Mouse (Mus musculus): ENCODE data around the gene Polr2h. TPM values are rescaled to one million over a fixed set of nuclear protein-coding genes. Genes with fewer than 3 reads are reported as not detected.
A peak's percentile ranks its signal among the peaks of the same experiment; 100 is the strongest.

The Polr2h gene
- polyA plus RNA-seq, 1 experiment, result 60.5 TPM

DNA sequence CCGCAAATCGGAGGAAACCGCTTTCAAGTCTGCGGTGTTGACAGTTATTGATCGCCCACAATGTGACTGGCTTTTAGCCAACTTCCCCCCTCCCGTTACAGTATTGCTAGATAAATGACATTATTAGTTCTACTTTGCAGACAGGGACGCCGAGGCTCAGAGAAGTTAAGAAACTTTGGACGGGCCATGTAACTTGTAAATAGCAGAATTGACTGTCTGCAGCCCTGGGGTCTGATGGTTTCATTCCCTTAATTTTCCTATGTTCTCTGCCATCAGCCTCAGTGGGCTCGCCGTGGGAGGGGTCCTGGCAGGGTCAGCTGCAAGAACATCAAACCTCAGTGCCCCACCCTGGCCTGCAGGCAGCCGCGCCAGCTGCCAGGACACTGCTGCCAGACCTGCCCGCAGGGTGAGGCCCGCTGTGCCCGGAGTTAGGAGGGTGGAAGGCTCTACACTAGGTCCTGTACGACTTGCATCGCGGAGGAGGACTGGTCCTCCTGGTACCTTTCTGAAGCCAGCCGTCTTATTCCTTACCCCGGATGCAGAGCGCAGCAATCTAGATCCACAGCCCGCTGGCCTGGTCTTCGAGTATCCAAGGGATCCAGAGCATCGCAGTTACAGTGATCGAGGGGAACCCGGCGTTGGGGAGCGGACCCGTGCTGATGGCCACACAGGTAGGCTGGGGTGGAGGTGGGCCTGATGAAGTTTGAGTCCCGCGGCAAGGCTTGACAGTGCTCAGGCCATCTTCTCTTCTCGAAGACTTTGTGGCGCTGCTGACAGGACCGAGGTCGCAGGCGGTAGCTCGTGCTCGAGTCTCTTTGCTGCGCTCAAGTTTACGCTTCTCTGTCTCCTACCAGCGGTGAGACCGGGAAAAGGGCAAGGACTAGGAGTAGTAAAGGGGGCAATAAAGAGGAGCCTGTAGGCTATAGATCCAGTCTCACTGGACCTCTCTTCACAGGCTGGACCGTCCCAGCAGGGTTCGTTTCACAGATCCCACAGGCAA is 16.6 kb downstream of the Polr2h start, which contains the start of gene Thpo:
Gene Thpo (minus strand): TSS at position 781 of the 1,000 bp plus-strand sequence.
- Histone ChIP-seq H3K4me3 (peak within 1 kb of the TSS; percentile 25), H3K4me2 (ENCODE audit: low read depth) (peak within 1 kb of the TSS; percentile 78), H3K79me2 (ENCODE audit: control insufficient read depth, insufficient read depth) (no peaks in the 10 kb centered on the region), H3ac (ENCODE audit: control insufficient read depth, insufficient read length) (peak within 1 kb of the TSS; percentile 37), H3K36me3 (ENCODE audit: control insufficient read depth, insufficient read depth) (no peaks in the 10 kb centered on the region), H3K27me3 (ENCODE audit: control insufficient read depth, insufficient read depth, insufficient read length) (no peaks in the 10 kb centered on the region)
- TF ChIP-seq MYOG (IDR thresholded peaks at IDR 0.05; ENCODE audit: control insufficient read depth in 1 of 3, insufficient read depth in 1 of 3, insufficient read length in 2 of 3, low read depth in 2 of 3) (peak in 2 of 3 experiments; percentile 64 to 88), MAX (IDR thresholded peaks at IDR 0.05; ENCODE audit: low read depth) (no peak), SRF (IDR thresholded peaks at IDR 0.05; ENCODE audit: control insufficient read depth, insufficient read length, low read depth) (no peak), MYOD1 (IDR thresholded peaks at IDR 0.05; ENCODE audit: control insufficient read depth in 1 of 3, insufficient read length in 2 of 3, low read depth in 2 of 3) (peak in 2 of 3 experiments; percentile 38 to 82), USF1 (IDR thresholded peaks at IDR 0.05; ENCODE audit: low read depth) (no peak), CEBPB (IDR thresholded peaks at IDR 0.05; ENCODE audit: insufficient read depth, poor library complexity, severe bottlenecking) (no peak)

DNA sequence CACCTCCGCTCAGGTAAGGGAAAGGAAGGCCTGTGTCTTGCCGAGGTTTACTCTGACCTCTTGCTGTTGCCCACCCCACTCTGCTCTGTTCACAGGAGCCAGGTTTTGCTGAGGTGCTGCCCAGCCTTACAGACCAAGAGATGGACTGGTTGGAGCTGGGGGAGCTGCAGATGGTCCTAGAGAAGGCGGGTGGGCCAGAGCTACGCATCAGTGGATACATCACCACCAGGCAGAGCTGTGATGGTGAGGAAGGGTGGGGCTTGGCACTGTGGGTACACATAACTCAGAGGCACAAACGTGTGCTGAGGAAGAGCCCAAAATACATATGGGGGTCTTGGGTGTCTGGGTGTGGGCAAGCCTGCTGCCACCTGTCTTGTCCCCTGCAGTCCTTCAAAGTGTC is 18.2 kb downstream of the Polr2h start:
- no peaks in the 10 kb centered on the region for H3K36me3 ChIP-seq (ENCODE audit: control insufficient read depth, insufficient read depth)
- H3K27me3 ChIP-seq (ENCODE audit: control insufficient read depth, insufficient read depth, insufficient read length), result no peaks in the 10 kb centered on the region
- H3K79me2 ChIP-seq (ENCODE audit: control insufficient read depth, insufficient read depth), result no peaks in the 10 kb centered on the region
- TF ChIP-seq POLR2A (IDR thresholded peaks at IDR 0.05; ENCODE audit: insufficient read length, low read depth) (no peak), MAX (IDR thresholded peaks at IDR 0.05; ENCODE audit: low read depth) (no peak), REST (IDR thresholded peaks at IDR 0.05; ENCODE audit: insufficient read depth, insufficient read length) (no peak)
- H3K4me2 ChIP-seq (ENCODE audit: low read depth), result no peak overlapping the region
- no peak overlapping the region for H3K4me3 ChIP-seq
- no peak overlapping the region for H3ac ChIP-seq (ENCODE audit: control insufficient read depth, insufficient read length)

GRCm38 (mm10) chr16:20736168-20736567 is 18.7 kb downstream of the Polr2h start:
- no peak for TF ChIP-seq CEBPB (IDR thresholded peaks at IDR 0.05; ENCODE audit: insufficient read depth, poor library complexity, severe bottlenecking)
- TF ChIP-seq REST (IDR thresholded peaks at IDR 0.05; ENCODE audit: insufficient read depth, insufficient read length), result no peak
- no peak for TF ChIP-seq TCF12 (IDR thresholded peaks at IDR 0.05; ENCODE audit: insufficient read depth, poor library complexity, severe bottlenecking)
- no peak for TF ChIP-seq TCF3 (IDR thresholded peaks at IDR 0.05; ENCODE audit: insufficient read length, low read depth)
- no peak for TF ChIP-seq SRF (IDR thresholded peaks at IDR 0.05; ENCODE audit: control insufficient read depth, insufficient read length, low read depth)
- TF ChIP-seq USF1 (IDR thresholded peaks at IDR 0.05; ENCODE audit: low read depth), result no peak
- no peak for TF ChIP-seq E2F4 (IDR thresholded peaks at IDR 0.05; ENCODE audit: insufficient read depth)
- no peak for TF ChIP-seq MYOG (IDR thresholded peaks at IDR 0.05; ENCODE audit: control insufficient read depth in 1 of 3, insufficient read depth in 1 of 3, insufficient read length in 2 of 3, low read depth in 2 of 3)
- no peak for TF ChIP-seq POLR2AphosphoS2 (IDR thresholded peaks at IDR 0.05; ENCODE audit: insufficient read length, low read depth)
- no peak for TF ChIP-seq POLR2A (IDR thresholded peaks at IDR 0.05; ENCODE audit: insufficient read length, low read depth)
- no peak for TF ChIP-seq MAX (IDR thresholded peaks at IDR 0.05; ENCODE audit: low read depth)
- TF ChIP-seq MYOD1 (IDR thresholded peaks at IDR 0.05; ENCODE audit: control insufficient read depth in 1 of 3, insufficient read length in 2 of 3, low read depth in 2 of 3), result no peak
- Histone ChIP-seq H3K27me3 (ENCODE audit: control insufficient read depth, insufficient read depth, insufficient read length) (no peaks in the 10 kb centered on the region), H3K79me2 (ENCODE audit: control insufficient read depth, insufficient read depth) (no peaks in the 10 kb centered on the region), H3ac (ENCODE audit: control insufficient read depth, insufficient read length) (no peak overlapping the region), H3K4me3 (no peak overlapping the region), H3K4me2 (ENCODE audit: low read depth) (no peak overlapping the region), H3K36me3 (ENCODE audit: control insufficient read depth, insufficient read depth) (no peaks in the 10 kb centered on the region)

DNA sequence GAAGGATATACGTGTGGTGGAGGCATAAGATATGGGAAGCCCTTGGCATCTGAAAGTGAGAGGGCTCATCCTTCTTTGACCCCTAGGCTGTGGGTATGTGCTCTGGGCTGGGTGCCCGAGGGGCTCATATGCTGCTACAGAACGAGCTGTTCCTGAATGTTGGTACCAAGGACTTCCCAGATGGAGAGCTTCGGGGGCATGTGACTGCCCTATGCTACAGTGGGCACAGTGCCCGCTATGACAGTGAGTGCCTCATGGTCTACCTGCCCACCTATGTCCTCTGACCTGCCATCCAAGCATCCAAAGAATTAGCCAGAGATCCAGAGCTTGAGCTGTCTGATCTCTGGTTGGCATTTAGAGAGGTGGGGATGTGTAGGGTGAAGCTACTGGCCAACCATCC is 19.4 kb downstream of the Polr2h start:
- TF ChIP-seq TCF12 (IDR thresholded peaks at IDR 0.05; ENCODE audit: insufficient read depth, poor library complexity, severe bottlenecking), result no peak
- no peak for TF ChIP-seq SRF (IDR thresholded peaks at IDR 0.05; ENCODE audit: control insufficient read depth, insufficient read length, low read depth)
- no peak for TF ChIP-seq POLR2A (IDR thresholded peaks at IDR 0.05; ENCODE audit: insufficient read length, low read depth)
- no peak for TF ChIP-seq TCF3 (IDR thresholded peaks at IDR 0.05; ENCODE audit: insufficient read length, low read depth)
- TF ChIP-seq REST (IDR thresholded peaks at IDR 0.05; ENCODE audit: insufficient read depth, insufficient read length), result no peak
- TF ChIP-seq USF1 (IDR thresholded peaks at IDR 0.05; ENCODE audit: low read depth), result no peak
- no peak for TF ChIP-seq MAX (IDR thresholded peaks at IDR 0.05; ENCODE audit: low read depth)
- TF ChIP-seq POLR2AphosphoS2 (IDR thresholded peaks at IDR 0.05; ENCODE audit: insufficient read length, low read depth), result no peak
- TF ChIP-seq MYOD1 (IDR thresholded peaks at IDR 0.05; ENCODE audit: control insufficient read depth in 1 of 3, insufficient read length in 2 of 3, low read depth in 2 of 3), result no peak
- TF ChIP-seq CEBPB (IDR thresholded peaks at IDR 0.05; ENCODE audit: insufficient read depth, poor library complexity, severe bottlenecking), result no peak
- no peak for TF ChIP-seq MYOG (IDR thresholded peaks at IDR 0.05; ENCODE audit: control insufficient read depth in 1 of 3, insufficient read depth in 1 of 3, insufficient read length in 2 of 3, low read depth in 2 of 3)
- no peak for TF ChIP-seq E2F4 (IDR thresholded peaks at IDR 0.05; ENCODE audit: insufficient read depth)
- no peaks in the 10 kb centered on the region for H3K27me3 ChIP-seq (ENCODE audit: control insufficient read depth, insufficient read depth, insufficient read length)
- no peak overlapping the region for H3K4me2 ChIP-seq (ENCODE audit: low read depth)
- no peak overlapping the region for H3ac ChIP-seq (ENCODE audit: control insufficient read depth, insufficient read length)
- no peaks in the 10 kb centered on the region for H3K36me3 ChIP-seq (ENCODE audit: control insufficient read depth, insufficient read depth)
- no peaks in the 10 kb centered on the region for H3K79me2 ChIP-seq (ENCODE audit: control insufficient read depth, insufficient read depth)
- no peak overlapping the region for H3K4me3 ChIP-seq

All from myocyte (in vitro differentiated cells).